Mouse (Mus musculus) small intestine, adult 2 months (tissue): ENCODE measurements around the gene Cbarp. TPM values are rescaled to one million over a fixed set of nuclear protein-coding genes. Genes with fewer than 3 reads are reported as not detected.
A peak's percentile ranks its signal among the peaks of the same experiment; 100 is the strongest.

ENCODE experiments used
- H3K27ac ChIP-seq: fragments of 200-500 bp; 2 replicates; pipeline ENCODE4 v1.5.1; 2012; ENCODE audit warnings: low read depth, low read length, control low read depth, inconsistent platforms; ENCODE audit not compliant: insufficient read depth
- H3K27me3 ChIP-seq: fragments of 200-500 bp; 2 replicates; pipeline ENCODE4 v1.6.1; 2012; ENCODE audit warnings: mild to moderate bottlenecking, moderate library complexity, low read length, inconsistent platforms; ENCODE audit not compliant: control insufficient read depth, insufficient read depth
- H3K36me3 ChIP-seq: fragments of 200-500 bp; 2 replicates; pipeline ENCODE4 v1.6.1; 2012; ENCODE audit warnings: mild to moderate bottlenecking, low read length, control low read depth, inconsistent platforms; ENCODE audit not compliant: control insufficient read depth, insufficient read depth
- H3K4me1 ChIP-seq: fragments of 200-500 bp; 2 replicates; pipeline ENCODE4 v1.6.1; 2012; ENCODE audit warnings: low read length, inconsistent platforms, mixed read lengths; ENCODE audit not compliant: control insufficient read depth, insufficient read depth, insufficient read length
- H3K4me3 ChIP-seq: fragments of 200-500 bp; 2 replicates; pipeline ENCODE4 v1.5.1; 2012; ENCODE audit warnings: low read depth, mild to moderate bottlenecking, control low read depth, inconsistent platforms, low read length, moderate library complexity
- CTCF ChIP-seq: fragments of 200-500 bp; IDR thresholded peaks from 2 replicates; pipeline ENCODE4 v1.5.1; 2012; ENCODE audit warnings: low read depth, mild to moderate bottlenecking, control low read depth, inconsistent platforms, low read length, moderate library complexity, mixed read lengths; ENCODE audit not compliant: insufficient replicate concordance, insufficient read length; ENCODE audit errors: extremely low read depth
- POLR2A ChIP-seq: fragments of 200-500 bp; IDR thresholded peaks from 2 replicates; pipeline ENCODE4 v1.6.1; 2012; ENCODE audit warnings: low read depth, mild to moderate bottlenecking, control low read depth, inconsistent platforms, low read length, moderate library complexity
- WGBS: fragments of 180-500 bp; shearing (Covaris S2); methylation state at CpG from one replicate; pipeline ENCODE4 v1.1.7; 2018; 5-methylcytosine and 5-hydroxymethylcytosine counted together
- polyA plus RNA-seq: library from polyadenylated mRNA; depleted of rRNA; stranded (reverse); fragments of >200 nt; gene quantifications from 2 replicates; pipeline ENCODE4 v1.2.3, GENCODE M21; 2012

Gene Cbarp
- polyA plus RNA-seq, 1 experiment = 6.6 TPM

- no peak for TF ChIP-seq CTCF
- TF ChIP-seq POLR2A = no peak
- Histone ChIP-seq H3K4me1 (peaks cover 20% of the 10 kb centered on the region), H3K27ac (peak overlapping the region; percentile 17), H3K4me3 (peak overlapping the region; percentile 87), H3K27me3 (no peaks in the 10 kb centered on the region), H3K36me3 (peaks cover 17% of the 10 kb centered on the region)
- 7% methylated on average over 1 of the region's 1 CpGs for WGBS
Observed at GRCm38 (mm10) chr10:80117736-80118135, 22.9 kb downstream of the Cbarp start.

GRCm38 (mm10) chr10:80116927-80117691 lies 23.5 kb downstream of the Cbarp start:
- peak overlapping the region; percentile 17 for H3K27ac ChIP-seq
- H3K27me3 ChIP-seq = no peaks in the 10 kb centered on the region
- TF ChIP-seq POLR2A = no peak; the same call in 1 of the 2 replicates
- no peak for TF ChIP-seq CTCF

GRCm38 (mm10) chr10:80116563-80116926 lies 24.1 kb downstream of the Cbarp start:
- peak overlapping the region; percentile 17; the same call in 1 of the 2 replicates for H3K27ac ChIP-seq
- no peak for TF ChIP-seq CTCF
- TF ChIP-seq POLR2A = no peak
- H3K4me3 ChIP-seq = peak overlapping the region; percentile 87
- peaks cover 12% of the 10 kb centered on the region for H3K36me3 ChIP-seq
- no peaks in the 10 kb centered on the region for H3K27me3 ChIP-seq
- H3K4me1 ChIP-seq = peaks cover 20% of the 10 kb centered on the region
- under 1% methylated on average over 27 of the region's 27 CpGs for WGBS

More at GRCm38 (mm10) chr10:80116927-80117691, 23.5 kb downstream of the Cbarp start:
- Histone ChIP-seq H3K4me3 (peak overlapping the region; percentile 87), H3K36me3 (peaks cover 16% of the 10 kb centered on the region), H3K4me1 (peaks cover 20% of the 10 kb centered on the region)
- whole genome bisulfite sequencing = 2% methylated on average over 30 of the region's 30 CpGs

- TF ChIP-seq POLR2A (no peak; the same call in 1 of the 2 replicates), CTCF (no peak)
- Histone ChIP-seq H3K36me3 (peaks cover 11% of the 10 kb centered on the region), H3K4me1 (peaks cover 20% of the 10 kb centered on the region), H3K4me3 (peak overlapping the region; percentile 87), H3K27me3 (no peaks in the 10 kb centered on the region), H3K27ac (peak overlapping the region; percentile 33)
- WGBS = under 1% methylated on average over 63 of the region's 63 CpGs
Observed at GRCm38 (mm10) chr10:80115944-80116335, 24.7 kb downstream of the Cbarp start.

- Histone ChIP-seq H3K4me3 (peak within 1 kb of the TSS; percentile 87), H3K4me1 (peaks cover 20% of the 10 kb centered on the region), H3K36me3 (peaks cover 8% of the 10 kb centered on the region; the same call in 1 of the 2 replicates), H3K27ac (peak within 1 kb of the TSS; percentile 96), H3K27me3 (no peaks in the 10 kb centered on the region)
- WGBS = under 1% methylated on average over 70 of the region's 70 CpGs
- TF ChIP-seq POLR2A (peak; percentile 90), CTCF (no peak)
Observed at GRCm38 (mm10) chr10:80115290-80115943, 25.2 kb downstream of the Cbarp start, which contains the start of gene Stk11. Stk11 (plus strand) TSS chr10:80115803.

GRCm38 (mm10) chr10:80114341-80115284 lies 26.0 kb downstream of the Cbarp start:
- Histone ChIP-seq H3K27me3 (no peaks in the 10 kb centered on the region), H3K27ac (peak overlapping the region; percentile 96), H3K4me3 (peak overlapping the region; percentile 64), H3K36me3 (0 out of 2 replicates have a peak, but pooled peaks cover 5% of the 10 kb centered on the region), H3K4me1 (peaks cover 17% of the 10 kb centered on the region)
- TF ChIP-seq CTCF (peak; percentile 94), POLR2A (no peak)
- 2% methylated on average over 27 of the region's 27 CpGs for WGBS

- no peak overlapping the region for H3K4me3 ChIP-seq
- H3K27me3 ChIP-seq = no peaks in the 10 kb centered on the region
- TF ChIP-seq CTCF (no peak), POLR2A (no peak)
- no peaks in the 10 kb centered on the region for H3K36me3 ChIP-seq
- H3K27ac ChIP-seq = no peak overlapping the region
- 65% methylated on average over 6 of the region's 6 CpGs for WGBS
- peaks cover 12% of the 10 kb centered on the region for H3K4me1 ChIP-seq
Observed at GRCm38 (mm10) chr10:80107678-80108077, 33.0 kb downstream of the Cbarp start.
